Mouse (Mus musculus) forebrain, embryonic 16.5 days (tissue): Measurements from ENCODE around the gene Olfr805. TPM values are rescaled to one million over a fixed set of nuclear protein-coding genes. Genes with fewer than 3 reads are reported as not detected.

ENCODE experiments used
- microRNA-seq: library from miRNA; unstranded; fragments of <30 nt; microRNA quantifications from one replicate; pipeline ENCODE4, GENCODE M21; 2017
- polyA plus RNA-seq: library from polyadenylated mRNA; unstranded; fragments of >200 nt; fragmentation: Nextera tagmentation; extraction: Ambion mirVana; gene quantifications from 2 replicates; pipeline ENCODE4 v1.2.1, GENCODE M21; 2015

The Olfr805 gene
- polyA plus RNA-seq, 1 experiment from 2014 or later = not detected

Small RNA genes within 50 kb of the gene (microRNA-seq; reads per million reads assigned to microRNA genes)
- gene Gm24485 = not detected

Other genes starting within 250 kb of the Olfr805 start
- not detected in 2 replicates for gene Olfr789, start 244.6 kb downstream of the Olfr805 start, polyA plus RNA-seq
- not detected in 2 replicates for gene Olfr790, start 230.9 kb downstream of the Olfr805 start, polyA plus RNA-seq
- gene Olfr791, start 207.6 kb downstream of the Olfr805 start, polyA plus RNA-seq = not detected in 2 replicates
- not detected in 2 replicates for gene Olfr792, start 190.2 kb downstream of the Olfr805 start, polyA plus RNA-seq
- not detected in 2 replicates for gene Olfr794, start 161.7 kb downstream of the Olfr805 start, polyA plus RNA-seq
- gene Olfr796, start 116.8 kb downstream of the Olfr805 start, polyA plus RNA-seq = not detected in 2 replicates
- gene Olfr798, start 101.4 kb downstream of the Olfr805 start, polyA plus RNA-seq = not detected in 2 replicates
- not detected in 2 replicates for gene Olfr799, start 91.9 kb downstream of the Olfr805 start, polyA plus RNA-seq
- not detected in 2 replicates for gene Olfr800, start 71.7 kb downstream of the Olfr805 start, polyA plus RNA-seq
- gene Olfr801, start 55.5 kb downstream of the Olfr805 start, polyA plus RNA-seq = not detected in 2 replicates
- gene Olfr802, start 41.2 kb downstream of the Olfr805 start, polyA plus RNA-seq = 0.06 TPM in 1 of 2 replicates, not detected in the other
- not detected in 2 replicates for gene Olfr803, start 35.1 kb downstream of the Olfr805 start, polyA plus RNA-seq
- gene Olfr804, start 26.2 kb downstream of the Olfr805 start, polyA plus RNA-seq = not detected in 2 replicates
- gene Olfr806, start 12.5 kb upstream of the Olfr805 start, polyA plus RNA-seq = not detected in 2 replicates
- gene Olfr807, start 28.4 kb upstream of the Olfr805 start, polyA plus RNA-seq = not detected in 2 replicates
- gene Olfr808, start 36.1 kb upstream of the Olfr805 start, polyA plus RNA-seq = not detected in 2 replicates
- not detected in 2 replicates for gene Olfr809, start 45.3 kb upstream of the Olfr805 start, polyA plus RNA-seq
- not detected in 2 replicates for gene Olfr810, start 65.5 kb upstream of the Olfr805 start, polyA plus RNA-seq
- gene Olfr811, start 75.0 kb upstream of the Olfr805 start, polyA plus RNA-seq = not detected in 2 replicates
- gene Olfr812, start 116.7 kb upstream of the Olfr805 start, polyA plus RNA-seq = not detected in 2 replicates
- gene Olfr813, start 126.0 kb upstream of the Olfr805 start, polyA plus RNA-seq = not detected in 2 replicates
- not detected in 2 replicates for gene Olfr814, start 150.5 kb upstream of the Olfr805 start, polyA plus RNA-seq
- gene Olfr815, start 176.5 kb upstream of the Olfr805 start, polyA plus RNA-seq = not detected in 2 replicates
- not detected in 2 replicates for gene Olfr816, start 186.2 kb upstream of the Olfr805 start, polyA plus RNA-seq
- not detected in 2 replicates for gene Olfr818, start 219.7 kb upstream of the Olfr805 start, polyA plus RNA-seq
- gene Olfr819, start 237.9 kb upstream of the Olfr805 start, polyA plus RNA-seq = not detected in 2 replicates
- not detected in 2 replicates for gene Olfr247, start 246.8 kb upstream of the Olfr805 start, polyA plus RNA-seq